Mouse (Mus musculus) layer of hippocampus, adult 9-11 months (tissue): ENCODE data around the gene Hmga2.

Source experiments
- DNase-seq: peaks from one replicate; pipeline ENCODE4 v3.0.0; 2022

Hmga2 gene

GRCm38 (mm10) chr10:120422820-120423219 is 53.4 kb downstream of the Hmga2 start:
- DNase-seq = no peak

GRCm38 (mm10) chr10:120422050-120422449 is 54.2 kb downstream of the Hmga2 start:
- peak; percentile 61 for DNase-seq

- DNase-seq = no peak
These were observed 55.2 kb downstream of the Hmga2 start for GRCm38 (mm10) chr10:120420971-120421629.

GRCm38 (mm10) chr10:120418738-120419523 is 57.3 kb downstream of the Hmga2 start:
- DNase-seq = no peak

GRCm38 (mm10) chr10:120418211-120418610 is 58.1 kb downstream of the Hmga2 start:
- no peak for DNase-seq

- no peak for DNase-seq
These were observed 58.7 kb downstream of the Hmga2 start for GRCm38 (mm10) chr10:120417488-120418118.

GRCm38 (mm10) chr10:120417116-120417487 is 59.2 kb downstream of the Hmga2 start:
- no peak for DNase-seq

- no peak for DNase-seq
These were observed 59.6 kb downstream of the Hmga2 start for GRCm38 (mm10) chr10:120416628-120417027.

- no peak for DNase-seq
These were observed 64.1 kb downstream of the Hmga2 start for GRCm38 (mm10) chr10:120412215-120412614.

- no peak for DNase-seq
These were observed 65.3 kb downstream of the Hmga2 start for GRCm38 (mm10) chr10:120410958-120411357.

- no peak for DNase-seq
These were observed 67.1 kb downstream of the Hmga2 start for GRCm38 (mm10) chr10:120409131-120409530.

GRCm38 (mm10) chr10:120407230-120407629 is 69.0 kb downstream of the Hmga2 start:
- no peak for DNase-seq

GRCm38 (mm10) chr10:120406038-120406437 is 70.2 kb downstream of the Hmga2 start:
- no peak for DNase-seq

GRCm38 (mm10) chr10:120405322-120405721 is 70.9 kb downstream of the Hmga2 start:
- DNase-seq = no peak

- DNase-seq = no peak
These were observed 73.3 kb downstream of the Hmga2 start for GRCm38 (mm10) chr10:120402966-120403365.

- no peak for DNase-seq
These were observed 74.5 kb downstream of the Hmga2 start for GRCm38 (mm10) chr10:120401787-120402186.

GRCm38 (mm10) chr10:120399846-120400510 is 76.3 kb downstream of the Hmga2 start:
- DNase-seq = no peak

- no peak for DNase-seq
These were observed 77.5 kb downstream of the Hmga2 start for GRCm38 (mm10) chr10:120398745-120399144.

GRCm38 (mm10) chr10:120397211-120397631 is 79.0 kb downstream of the Hmga2 start:
- no peak for DNase-seq

GRCm38 (mm10) chr10:120395550-120395949 is 80.7 kb downstream of the Hmga2 start:
- no peak for DNase-seq

GRCm38 (mm10) chr10:120394740-120395139 is 81.5 kb downstream of the Hmga2 start:
- DNase-seq = no peak

GRCm38 (mm10) chr10:120391971-120392716 is 84.1 kb downstream of the Hmga2 start:
- no peak for DNase-seq
